Mouse (Mus musculus) heart, adult 18-20 months (tissue): ENCODE data around the gene Cd70. TPM values are rescaled to one million over a fixed set of nuclear protein-coding genes. Genes with fewer than 3 reads are reported as not detected.

Experiments used
- DNase-seq, 2 experiments: peaks; one replicate each; pipeline ENCODE4 v3.0.0; 2021 to 2022; ENCODE audit warnings: mixed read lengths in 1 of 2
- long read RNA-seq, 2 experiments: library from polyadenylated mRNA; stranded (forward); transcript quantifications; one replicate each; pipeline ENCODE4 v2.0.0; 2021
- total RNA-seq, 2 experiments: library from RNA; stranded (reverse); gene quantifications; 2 replicates each; pipeline ENCODE4 v1.2.3; 2021

The Cd70 gene
- total RNA-seq: not detected
- long read RNA-seq, experiment 1: 0 reads
- long read RNA-seq, experiment 2: 0 reads

- DNase-seq: no peak
Observed at GRCm38 (mm10) chr17:57148994-57149803, at the start of gene Cd70. TSS of gene Cd70 (minus strand) at chr17:57149777.

GRCm38 (mm10) chr17:57198252-57198651, 48.7 kb upstream of the Cd70 start:
- no peak for DNase-seq

GRCm38 (mm10) chr17:57195326-57196010, 45.9 kb upstream of the Cd70 start:
- DNase-seq: no peak

DNA sequence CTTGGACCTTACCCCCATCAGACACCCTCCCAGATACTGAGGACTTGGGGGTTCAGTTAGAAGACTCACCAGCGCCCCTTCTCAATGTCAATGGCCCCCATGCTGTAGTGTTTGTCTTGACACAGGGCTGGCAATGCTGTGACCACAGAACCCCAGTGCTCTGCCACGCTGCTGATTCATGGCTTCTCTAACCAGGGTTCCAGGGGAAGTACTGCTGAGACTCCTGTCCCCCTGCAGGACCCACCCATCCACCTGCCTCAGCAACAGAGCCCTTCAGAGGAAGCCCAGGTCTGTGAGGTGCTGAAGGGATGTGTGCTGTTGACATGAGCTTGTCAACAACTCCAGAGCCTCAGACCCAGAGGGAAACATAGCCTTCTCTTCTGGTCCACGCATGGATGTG, 45.2 kb upstream of the Cd70 start:
- DNase-seq: no peak

DNA sequence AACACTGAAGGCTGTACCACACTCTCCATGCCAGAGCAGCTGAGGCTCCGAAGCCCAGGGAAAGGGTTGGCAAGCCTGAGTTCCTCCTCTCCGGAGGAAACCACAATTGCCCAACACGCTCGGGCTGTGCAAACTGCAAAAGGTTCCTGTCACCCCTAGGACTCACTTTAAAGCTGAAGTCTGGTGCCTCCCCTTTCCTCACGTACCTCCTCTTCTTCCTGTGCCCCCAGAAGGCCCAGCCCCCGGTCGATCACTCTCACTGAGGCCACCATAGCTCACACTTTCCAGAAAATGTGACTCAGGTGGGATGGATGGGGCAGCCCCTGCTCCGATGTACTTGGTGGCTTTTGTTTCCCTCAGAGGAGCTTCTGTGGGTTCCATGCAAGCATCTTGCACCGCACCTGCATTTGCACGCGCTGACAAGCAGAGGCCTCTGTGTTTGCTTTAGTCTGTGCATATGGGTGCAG, 44.5 kb upstream of the Cd70 start, which contains the start of gene Tnfsf14:
Tnfsf14 (minus strand) TSS at position 137 of the 467 bp plus-strand sequence.
- peak; percentile 26 to 54 for DNase-seq

GRCm38 (mm10) chr17:57188510-57189192, 39.1 kb upstream of the Cd70 start:
- no peak for DNase-seq

- no peak for DNase-seq
Observed at GRCm38 (mm10) chr17:57185641-57186040, 36.1 kb upstream of the Cd70 start.

DNA sequence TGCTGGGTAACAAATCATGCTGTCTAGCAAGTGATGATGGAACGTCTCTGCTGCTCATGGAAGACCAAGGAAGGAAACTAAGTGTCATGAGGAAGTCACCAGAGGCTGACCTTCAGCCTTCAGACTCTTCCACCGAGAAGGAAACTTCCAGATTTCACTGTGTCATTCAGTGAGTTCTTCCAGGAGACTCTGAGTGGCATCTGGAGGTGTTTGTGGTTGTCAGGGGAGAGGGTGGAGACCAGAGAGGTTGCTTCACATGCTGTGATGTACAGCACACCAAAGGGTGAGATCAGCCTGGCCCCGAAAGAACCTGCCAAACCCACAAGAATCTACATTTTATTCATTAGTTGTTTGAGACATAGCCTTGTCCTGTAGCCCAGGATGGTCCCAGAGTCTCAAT, 33.3 kb upstream of the Cd70 start:
- DNase-seq: no peak

DNA sequence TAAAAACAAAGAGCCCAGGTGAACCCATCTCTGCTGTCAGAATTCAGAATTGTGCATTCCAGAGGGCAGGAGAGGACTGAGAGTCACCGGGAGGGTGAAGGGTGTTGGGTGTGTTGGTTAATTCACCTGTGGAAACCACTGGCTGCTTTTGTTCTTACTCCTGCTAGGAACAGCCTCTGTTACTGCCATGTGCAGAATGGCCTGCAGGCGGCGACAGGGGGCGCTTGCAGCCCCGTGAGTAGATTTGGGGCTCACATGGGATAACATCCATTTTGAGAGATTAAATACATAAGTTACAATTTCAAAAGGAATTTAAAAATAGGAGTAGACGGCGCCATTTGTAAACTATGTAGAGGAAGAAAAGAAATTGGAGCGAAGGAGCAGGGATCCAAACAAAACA, 30.8 kb upstream of the Cd70 start:
- peak in 1 of 2 experiments; percentile 39 for DNase-seq

DNA sequence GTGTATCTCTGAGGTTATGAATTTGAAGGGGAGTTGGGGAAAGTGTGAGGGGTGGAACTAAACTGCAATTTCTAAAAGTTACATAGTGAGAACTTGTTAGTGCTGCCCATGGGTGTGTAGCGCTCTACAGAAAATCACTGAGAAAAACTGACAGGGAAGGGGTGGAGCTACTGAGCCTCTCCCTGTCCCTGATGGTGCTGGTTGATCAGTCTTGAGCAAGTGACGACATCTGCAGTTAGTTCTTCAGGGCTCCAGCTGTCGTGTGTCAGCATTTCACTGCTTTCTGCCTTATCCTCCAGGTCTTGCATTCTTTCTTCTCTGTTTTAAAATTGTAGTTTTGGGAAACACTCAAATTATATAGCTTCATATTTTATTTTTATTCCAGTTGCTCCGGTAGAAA, 23.8 kb upstream of the Cd70 start:
- DNase-seq: no peak

DNA sequence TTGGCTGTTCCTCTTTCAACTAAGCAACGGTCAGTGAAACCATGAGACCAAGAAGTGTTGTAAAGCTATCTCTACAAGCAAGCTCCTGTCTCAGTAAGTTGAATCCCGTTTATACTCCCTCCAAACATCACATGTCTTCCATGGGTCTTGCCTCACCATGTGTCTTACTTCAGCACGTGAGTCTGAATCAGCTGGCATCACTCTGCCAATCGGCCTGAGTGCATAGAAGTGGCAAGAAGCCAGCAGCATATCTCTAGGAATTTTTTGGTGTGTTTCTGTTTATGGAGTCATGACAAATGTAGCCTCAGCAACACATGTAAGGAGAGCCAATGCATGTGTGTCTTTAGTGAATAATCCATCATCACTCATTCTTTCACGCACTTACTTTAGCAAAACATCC, 22.8 kb upstream of the Cd70 start:
- no peak for DNase-seq

DNA sequence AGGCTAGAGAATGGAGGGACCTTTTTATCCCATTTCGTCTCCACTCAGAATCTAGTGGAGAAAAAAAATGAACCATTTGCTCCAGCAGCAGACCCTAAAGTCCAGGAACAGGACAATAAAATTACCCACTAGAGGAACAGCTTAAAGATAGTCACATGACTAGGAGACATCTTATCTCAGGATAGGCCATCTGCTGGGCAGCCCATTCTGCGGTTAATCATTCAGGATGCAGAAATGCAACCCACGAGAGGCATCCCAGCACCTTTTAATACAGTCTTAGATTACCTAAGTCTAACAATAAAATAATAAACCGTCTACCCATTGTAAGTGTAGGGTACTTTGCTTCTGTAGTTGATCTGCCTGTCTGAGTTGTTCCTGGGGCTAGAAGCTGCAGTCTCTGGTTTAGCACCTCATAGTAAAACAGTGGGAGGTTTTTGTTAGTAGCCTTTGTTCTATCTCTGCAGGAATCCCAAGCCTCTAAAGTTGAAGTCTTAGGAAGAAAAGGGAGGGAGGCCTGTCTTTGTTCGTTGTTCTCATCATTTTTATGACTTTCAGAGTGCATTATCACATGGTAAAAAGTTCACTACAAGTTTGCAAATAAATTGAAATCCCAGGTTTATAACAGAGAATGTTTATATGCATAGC, 21.2 kb upstream of the Cd70 start:
- DNase-seq: no peak

GRCm38 (mm10) chr17:57166800-57167791, 17.5 kb upstream of the Cd70 start:
- DNase-seq: peak; percentile 81 to 94

- no peak for DNase-seq
Observed at GRCm38 (mm10) chr17:57153787-57154186, 4.2 kb upstream of the Cd70 start.

DNA sequence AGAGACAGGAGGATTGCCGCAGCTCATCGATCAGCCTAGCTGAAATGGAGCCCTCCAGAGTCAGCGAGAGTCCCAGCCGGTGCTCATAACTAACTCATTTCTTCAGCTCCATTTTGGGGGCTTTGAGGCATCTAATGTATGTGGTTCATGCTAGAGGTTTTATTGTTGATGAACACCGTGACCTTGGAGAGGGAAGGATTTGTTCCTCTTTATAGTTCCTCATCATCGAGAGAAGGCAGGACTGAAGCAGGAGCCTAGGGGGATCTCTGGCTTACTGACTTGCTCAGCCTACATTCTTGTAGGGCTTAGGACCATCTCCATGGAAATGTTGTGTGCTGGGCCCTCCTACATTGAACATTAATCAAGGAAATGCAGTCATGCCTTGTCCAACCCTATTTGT, 3.4 kb upstream of the Cd70 start:
- DNase-seq: no peak

DNA sequence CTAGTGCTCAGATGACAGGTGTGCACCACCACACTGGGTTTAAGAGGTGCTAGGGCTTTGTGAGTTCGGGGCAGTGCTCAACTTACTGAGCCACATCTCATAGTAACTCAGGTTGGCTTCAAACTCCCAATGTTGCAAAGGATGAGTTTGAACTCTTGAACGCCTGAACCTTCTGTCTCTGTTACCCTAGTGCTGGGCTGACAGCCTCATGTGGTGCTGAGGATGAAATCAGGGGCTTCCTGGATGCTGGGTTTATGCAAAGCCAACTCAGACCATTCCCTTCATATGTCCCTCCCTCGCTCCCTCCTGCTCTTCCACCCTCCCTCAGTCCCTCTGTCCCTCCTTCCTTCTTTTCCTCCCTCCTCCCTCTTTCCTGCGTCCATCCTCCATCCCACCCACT, 1.2 kb downstream of the Cd70 start:
- no peak for DNase-seq

DNA sequence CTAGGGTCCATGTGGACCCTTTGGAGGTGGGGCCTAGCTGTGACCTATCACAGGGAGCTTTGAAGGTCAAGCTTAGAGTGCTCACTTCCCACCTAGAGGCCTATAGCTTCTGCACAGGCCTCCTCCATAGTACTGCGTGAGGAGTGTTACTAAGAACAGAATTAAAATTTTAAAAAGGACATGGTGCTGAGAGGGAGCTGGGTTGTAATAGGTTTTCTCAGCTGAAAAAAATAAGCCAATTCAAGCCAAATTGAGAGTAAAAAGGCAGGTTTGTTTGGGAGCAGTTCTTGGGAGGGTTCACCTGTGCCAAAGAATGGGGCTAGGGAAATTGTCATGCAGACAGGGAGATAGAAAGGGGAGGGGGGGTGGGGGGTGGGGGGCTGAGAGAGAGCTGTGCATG, 4.5 kb downstream of the Cd70 start:
- no peak for DNase-seq

DNA sequence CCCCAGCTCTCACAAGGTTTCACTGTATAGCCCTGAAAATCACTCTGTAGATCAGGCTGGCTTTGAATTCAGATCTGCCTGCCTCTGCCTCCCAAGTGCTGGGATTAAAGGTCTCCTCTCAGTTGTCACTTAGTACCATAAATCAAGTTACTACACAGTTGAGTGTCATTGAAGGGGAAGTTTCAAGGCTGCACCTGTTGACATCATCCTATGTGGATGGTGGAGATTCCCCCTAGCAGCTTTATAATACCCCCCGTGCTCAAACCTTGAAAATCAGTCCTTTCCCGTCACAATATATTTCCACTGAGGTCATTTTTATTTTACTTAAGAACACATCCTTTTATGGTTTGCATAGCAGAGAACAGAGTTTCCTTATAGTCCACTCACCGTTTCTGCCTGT, 5.9 kb downstream of the Cd70 start:
- DNase-seq: no peak

- no peak for DNase-seq
Observed at GRCm38 (mm10) chr17:57139708-57140107, 9.9 kb downstream of the Cd70 start.

DNA sequence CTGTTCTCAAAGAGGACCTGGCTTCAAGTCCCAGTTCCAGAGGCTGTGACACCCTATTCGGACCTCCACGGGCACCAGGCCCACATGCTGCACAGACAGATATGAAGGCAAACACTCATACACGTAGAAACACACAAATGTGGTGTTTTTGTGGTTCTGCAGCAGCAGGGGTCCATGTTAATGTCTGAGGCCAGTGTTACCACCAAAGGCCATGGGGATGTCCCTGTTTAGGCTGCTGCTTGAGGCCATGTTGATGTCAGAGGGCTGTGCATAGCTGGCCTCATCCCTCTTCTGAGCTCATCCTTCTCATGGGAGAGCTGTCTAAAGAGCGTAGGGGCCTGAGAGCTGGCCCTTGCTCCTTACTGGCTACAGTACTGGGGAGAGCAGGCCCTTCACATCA, 10.9 kb downstream of the Cd70 start:
- no peak for DNase-seq

DNA sequence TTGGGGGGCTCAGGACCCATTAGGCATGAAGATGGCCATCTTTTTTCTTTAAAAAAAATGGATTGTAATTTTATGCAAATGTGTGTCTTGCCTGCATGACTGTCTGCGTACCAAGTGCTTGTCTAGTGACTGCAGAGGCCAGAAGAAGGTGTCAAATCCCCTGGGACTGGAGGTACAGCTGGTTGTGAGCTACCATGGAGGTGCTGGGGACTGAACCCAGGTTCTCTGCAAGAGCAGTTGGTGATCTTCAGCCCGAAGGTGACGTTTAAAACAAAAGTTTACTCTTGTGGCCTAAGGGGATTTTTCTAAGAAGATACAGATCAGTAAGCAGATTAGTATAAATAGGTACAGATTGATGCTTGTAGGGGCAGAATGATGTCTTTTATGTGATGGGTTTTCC, 13.9 kb downstream of the Cd70 start:
- no peak for DNase-seq
